Mouse (Mus musculus) brain, embryonic 14.5 days (tissue): ENCODE data around the gene H2al1a.
"Not testable (repeated sequence)": the region's sequence is repeated elsewhere in the genome, so short reads cannot be mapped to it uniquely, and the experiment has no call there.

Experiments used
- CTCF ChIP-seq: fragments of 200-500 bp; IDR thresholded peaks from 2 replicates; pipeline ENCODE4 v1.5.1; 2012; ENCODE audit warnings: inconsistent platforms, mild to moderate bottlenecking, moderate library complexity, borderline replicate concordance; ENCODE audit not compliant: insufficient read depth, insufficient read length; ENCODE audit errors: extremely low read depth
- POLR2A ChIP-seq: fragments of 200-500 bp; IDR thresholded peaks from 2 replicates; pipeline ENCODE4 v1.6.1; 2012; ENCODE audit warnings: mild to moderate bottlenecking, inconsistent platforms, borderline replicate concordance; ENCODE audit not compliant: poor library complexity, insufficient read depth, insufficient read length, severe bottlenecking; ENCODE audit errors: extremely low read depth

GRCm38 (mm10) chrX:11327522-11327921, 28.5 kb downstream of the H2al1a start, which contains the start of gene H2al1j:
- not testable (repeated sequence) for TF ChIP-seq CTCF, POLR2A
